Mouse (Mus musculus): ENCODE results near the gene Clip3.

GRCm38 (mm10) chr7:30321539-30322284, 30.2 kb downstream of the Clip3 start, which contains the start of gene E130208F15Rik:
- TF ChIP-seq CTCF (IDR thresholded peaks at IDR 0.05; ENCODE audit: borderline replicate concordance, extremely low read depth, insufficient read depth, insufficient read length) (no peak), POLR2A (IDR thresholded peaks at IDR 0.05; ENCODE audit: borderline replicate concordance, extremely low read depth, insufficient read depth, insufficient read length, poor library complexity, severe bottlenecking) (no peak; the same call in 1 of the 2 replicates)
